Mouse (Mus musculus): ENCODE results near the gene Fancc.

Fancc gene

GRCm38 (mm10) chr13:63496646-63497582 is at the start of gene Fancc:
Fancc (minus strand) TSS chr13:63497278.
- no peak for DNase-seq (ENCODE audit: low spot score in 2 of 2)

GRCm38 (mm10) chr13:63545291-63545690 is 48.2 kb upstream of the Fancc start:
- no peak for DNase-seq (ENCODE audit: low spot score in 2 of 2)

DNA sequence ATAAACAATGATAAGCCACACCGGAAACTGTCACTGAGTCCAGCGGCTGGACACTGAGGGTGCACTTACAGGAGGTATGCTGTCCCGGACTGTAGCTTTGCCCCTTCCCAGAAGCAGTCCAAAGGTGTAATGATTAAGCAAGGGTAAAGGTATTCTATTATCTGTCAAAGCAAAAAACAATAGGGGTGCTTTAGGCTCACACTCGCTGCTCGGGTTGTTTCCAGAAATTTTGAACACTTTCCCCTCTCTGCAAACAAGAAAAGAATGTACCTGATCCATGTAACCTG is 47.8 kb upstream of the Fancc start:
- DNase-seq (ENCODE audit: low spot score in 2 of 2): no peak

DNA sequence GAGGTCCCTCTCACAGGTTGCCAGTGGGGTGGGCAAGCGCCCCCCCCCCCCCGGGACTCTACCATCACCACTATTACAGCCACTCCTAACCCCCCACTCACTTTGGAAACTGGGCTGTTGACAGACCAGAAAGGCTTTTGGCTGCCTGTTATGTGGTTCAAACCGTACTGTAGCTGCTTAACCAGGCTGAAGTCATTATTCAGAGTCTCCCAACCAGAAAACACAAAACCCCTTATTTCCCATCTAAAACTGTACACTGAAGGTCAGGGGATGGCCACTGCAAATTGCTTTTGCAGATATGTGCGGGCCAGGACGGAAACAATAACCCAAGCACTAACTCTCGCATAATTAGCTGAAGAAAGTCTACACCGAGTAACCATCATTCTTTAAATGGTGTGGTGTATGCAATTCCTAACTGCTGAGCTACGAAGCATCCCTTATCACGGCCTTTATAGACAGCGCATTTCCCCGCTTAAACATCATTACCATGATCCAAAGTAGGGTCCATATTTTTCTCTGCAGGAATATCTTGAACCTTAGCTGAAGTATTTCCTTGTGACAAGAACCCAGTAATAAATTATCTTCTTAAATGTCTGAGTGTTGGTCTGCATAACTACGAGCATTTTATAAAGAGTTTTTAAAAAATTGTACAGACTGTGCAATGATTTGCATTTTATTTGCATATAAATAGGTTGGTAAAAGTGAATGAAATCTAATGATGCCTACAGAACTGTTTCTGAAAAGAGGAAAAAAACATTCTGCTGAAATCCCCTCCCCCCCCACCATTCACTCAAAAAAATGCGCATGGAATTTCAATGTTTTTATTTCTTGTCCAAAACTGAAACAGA is 47.3 kb upstream of the Fancc start:
- DNase-seq (ENCODE audit: low spot score in 2 of 2): no peak

DNA sequence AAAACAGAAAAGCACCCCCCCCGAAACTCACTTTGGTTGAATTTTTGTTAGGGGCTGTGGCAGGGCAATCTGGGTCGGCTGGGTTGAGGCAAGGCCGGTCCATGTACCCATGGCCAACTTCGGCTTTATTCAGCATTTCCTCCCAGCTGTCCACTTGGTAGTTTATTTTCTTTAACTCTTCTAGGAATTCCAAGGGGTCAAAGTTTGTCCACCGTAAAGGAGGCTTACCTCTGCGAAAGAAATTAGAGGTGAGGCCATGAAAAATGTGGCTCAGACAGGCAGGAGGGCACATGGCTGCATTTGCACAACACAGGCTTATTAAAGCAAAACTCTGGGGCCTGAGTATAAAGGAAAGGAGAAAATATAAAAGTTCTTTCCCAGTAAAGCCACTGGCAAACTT is 46.4 kb upstream of the Fancc start:
- DNase-seq (ENCODE audit: low spot score in 2 of 2): no peak

- DNase-seq (ENCODE audit: low spot score in 2 of 2): no peak
Observed at GRCm38 (mm10) chr13:63542796-63543384, 45.8 kb upstream of the Fancc start.

DNA sequence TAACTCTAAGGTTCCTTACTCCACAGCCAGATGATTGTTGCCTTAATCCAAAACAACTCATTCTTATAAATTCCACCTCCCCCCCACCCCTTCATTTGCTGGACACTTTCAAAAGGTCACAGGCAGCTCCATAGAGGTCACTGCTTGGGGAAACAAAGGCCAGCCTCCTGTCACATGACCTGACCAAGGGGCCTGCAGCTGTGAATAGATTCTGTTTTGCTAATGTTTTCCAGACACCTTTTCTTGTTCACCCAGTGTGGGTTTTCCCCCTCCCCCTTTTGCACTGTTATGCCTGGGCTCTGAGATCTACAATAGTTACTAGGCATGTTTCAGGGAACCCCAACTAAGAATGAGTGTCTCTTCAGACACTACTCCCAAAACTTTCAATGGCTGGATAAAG is 44.4 kb upstream of the Fancc start:
- DNase-seq (ENCODE audit: low spot score in 2 of 2): no peak

- no peak for DNase-seq (ENCODE audit: low spot score in 2 of 2)
Observed at GRCm38 (mm10) chr13:63540584-63540983, 43.5 kb upstream of the Fancc start.

- DNase-seq (ENCODE audit: low spot score in 2 of 2): no peak
Observed at GRCm38 (mm10) chr13:63534981-63535380, 37.9 kb upstream of the Fancc start.

DNA sequence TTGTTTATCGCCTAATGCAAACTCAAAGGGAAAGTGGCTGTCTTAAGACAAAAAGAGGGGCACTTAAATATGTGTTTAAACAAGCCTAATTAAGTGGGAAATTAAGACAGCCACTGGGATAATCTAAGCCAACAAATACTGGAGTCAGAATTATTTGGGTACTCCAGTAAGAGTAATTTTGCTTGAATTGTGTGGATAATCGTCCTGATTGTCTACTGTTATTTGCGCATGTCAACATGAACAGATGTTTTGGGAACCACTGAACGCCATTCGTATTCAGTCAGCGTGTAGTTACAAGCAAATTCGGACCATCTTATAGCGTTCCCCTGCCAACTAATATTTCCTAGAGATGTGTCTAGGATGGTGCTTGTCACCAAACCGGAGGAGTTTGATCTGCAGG is 33.8 kb upstream of the Fancc start:
- no peak for DNase-seq (ENCODE audit: low spot score in 2 of 2)

DNA sequence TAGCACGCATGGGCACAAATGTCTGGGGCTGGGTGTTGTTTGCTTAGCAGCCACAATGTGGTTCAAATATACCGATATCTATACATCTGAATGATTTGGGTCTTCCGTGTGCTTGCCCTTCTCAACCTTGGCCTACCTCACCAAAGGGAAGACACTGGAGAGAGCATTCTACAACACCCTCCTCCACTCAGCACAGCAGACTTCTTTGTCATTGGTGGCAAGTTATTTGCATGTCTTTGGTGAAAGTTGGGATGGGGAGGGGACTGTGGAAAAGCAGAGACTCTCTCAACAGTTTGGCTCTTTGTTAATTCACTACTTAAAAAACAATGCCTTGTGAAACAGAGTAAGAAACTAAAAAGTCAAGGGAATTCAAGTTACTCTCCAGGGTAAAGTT is 33.3 kb upstream of the Fancc start:
- DNase-seq (ENCODE audit: low spot score in 2 of 2): no peak

DNA sequence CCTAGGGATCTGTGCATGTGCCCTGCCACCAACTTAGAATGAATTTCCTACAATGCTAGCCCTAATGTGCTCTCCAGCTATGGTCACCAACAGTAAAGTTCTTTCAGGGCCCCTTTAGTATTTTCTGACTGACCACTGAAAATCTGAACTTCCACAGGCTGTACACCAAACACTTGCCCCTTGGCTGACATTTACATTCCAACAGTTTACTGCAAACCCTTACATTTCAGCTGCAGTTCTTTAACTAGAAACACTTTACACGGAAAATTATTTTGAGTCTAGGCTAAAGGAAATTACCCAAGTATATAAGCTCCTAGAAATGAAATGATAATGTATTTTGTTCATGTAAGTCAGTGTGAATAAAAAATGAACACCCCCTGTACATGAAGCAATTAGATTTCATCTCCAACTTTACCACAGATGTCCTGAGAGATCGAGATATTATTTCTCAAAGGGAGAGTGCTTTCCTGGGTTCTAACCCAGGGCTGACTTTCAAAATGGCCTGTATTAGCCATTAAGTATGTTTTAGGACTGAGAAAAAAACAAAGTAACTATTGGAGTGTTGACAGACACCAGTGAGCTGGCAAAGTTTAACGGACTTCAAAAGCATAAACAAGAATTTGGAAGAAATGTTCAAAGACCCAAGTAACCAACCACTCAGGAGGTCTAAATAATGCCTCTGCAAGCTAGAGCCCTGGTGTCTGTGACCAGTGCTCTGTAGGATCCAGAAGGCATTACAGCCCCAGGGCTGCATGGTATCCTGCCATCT is 32.7 kb upstream of the Fancc start:
- no peak for DNase-seq (ENCODE audit: low spot score in 2 of 2)

GRCm38 (mm10) chr13:63528852-63529251 is 31.8 kb upstream of the Fancc start:
- no peak for DNase-seq (ENCODE audit: low spot score in 2 of 2)

DNA sequence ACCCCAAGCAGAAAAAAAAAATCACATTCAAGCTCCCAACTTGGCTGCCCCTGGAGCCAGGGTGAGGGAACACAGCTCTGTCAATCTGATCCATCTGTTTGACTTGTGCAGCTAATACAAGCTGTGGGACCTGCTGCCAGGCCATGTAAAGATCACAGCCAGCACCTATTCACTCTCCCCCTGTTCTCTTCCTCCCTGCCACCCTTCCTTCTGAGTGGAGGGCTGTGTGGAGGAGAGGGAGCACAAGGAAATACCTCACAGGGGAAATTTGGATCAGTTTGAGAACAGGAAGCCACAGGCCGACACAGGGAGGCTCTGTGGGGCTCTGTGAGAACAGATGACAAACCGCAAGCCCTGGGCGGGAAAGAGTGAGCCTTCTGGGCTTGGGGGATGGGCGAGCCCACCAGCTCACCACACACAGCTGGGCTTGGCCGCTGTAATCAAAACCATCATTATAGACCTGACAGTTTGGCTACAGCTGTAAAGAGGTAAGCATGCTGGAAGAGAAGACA is 31.1 kb upstream of the Fancc start:
- no peak for DNase-seq (ENCODE audit: low spot score in 2 of 2)

GRCm38 (mm10) chr13:63525571-63526197 is 28.6 kb upstream of the Fancc start:
- no peak for DNase-seq (ENCODE audit: low spot score in 2 of 2)

DNA sequence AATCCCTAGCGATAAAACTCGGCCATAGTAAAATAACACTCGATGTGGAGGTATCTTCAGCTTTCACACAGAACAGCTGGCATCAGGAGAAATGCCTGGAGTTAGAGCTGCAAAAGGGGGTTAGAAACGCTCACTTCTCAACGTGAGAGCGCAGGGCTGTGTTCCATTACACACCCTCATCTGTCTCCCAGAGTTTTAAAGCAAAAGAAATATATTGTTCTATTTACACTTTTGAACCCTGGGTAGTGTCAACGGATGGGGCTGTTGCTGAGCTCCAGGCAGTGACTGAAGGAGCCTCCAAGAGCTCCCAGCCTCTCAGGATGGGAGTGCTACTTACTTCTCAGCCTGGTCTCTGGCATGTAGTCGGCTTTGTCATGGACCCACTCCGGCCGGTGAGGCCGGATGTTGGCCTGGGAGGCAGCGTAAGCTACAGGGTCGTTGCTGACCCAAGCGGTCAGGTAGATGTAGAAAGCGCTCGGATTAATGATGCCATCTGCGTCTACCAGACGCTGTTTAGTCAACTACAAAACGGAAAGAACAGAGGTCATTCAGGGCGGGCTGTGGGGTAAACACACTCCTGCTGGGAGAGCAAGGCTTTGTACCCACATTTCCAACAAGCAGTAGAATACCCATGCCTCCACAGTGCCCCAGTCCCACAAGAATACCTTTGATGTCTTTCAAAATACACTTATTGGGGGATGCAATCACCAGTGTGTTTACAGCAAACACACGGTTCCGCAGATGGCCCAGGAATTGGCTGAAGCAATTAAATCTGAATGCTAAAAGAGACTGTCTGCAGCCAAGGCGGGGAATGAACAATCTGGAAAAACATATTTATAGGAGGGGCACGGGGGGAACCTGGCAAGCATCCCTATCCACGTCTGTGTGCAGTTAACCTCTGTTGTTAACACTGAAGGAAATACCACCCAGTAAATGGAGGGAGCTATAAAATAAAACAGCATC is 27.8 kb upstream of the Fancc start:
- DNase-seq (ENCODE audit: low spot score in 2 of 2): no peak

DNA sequence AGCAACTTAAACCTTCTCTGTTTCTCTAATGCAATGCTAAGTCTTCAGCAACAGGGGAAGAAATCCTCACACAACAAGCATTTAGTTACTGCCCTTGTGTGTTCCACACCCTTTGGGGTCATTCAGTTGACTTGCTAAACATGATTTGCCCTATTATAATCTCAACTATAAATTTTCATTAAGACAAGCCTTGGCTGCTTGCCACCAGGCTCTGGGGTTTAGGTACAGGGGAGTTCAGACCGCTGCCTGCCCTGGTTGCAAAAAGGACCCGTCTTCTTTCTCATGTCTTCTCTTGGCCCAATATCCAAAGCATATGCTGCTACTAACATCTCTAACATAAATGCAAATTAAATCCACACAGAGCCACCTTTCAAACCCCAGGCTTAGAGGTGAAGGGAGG is 27.0 kb upstream of the Fancc start:
- DNase-seq (ENCODE audit: low spot score in 2 of 2): no peak

DNA sequence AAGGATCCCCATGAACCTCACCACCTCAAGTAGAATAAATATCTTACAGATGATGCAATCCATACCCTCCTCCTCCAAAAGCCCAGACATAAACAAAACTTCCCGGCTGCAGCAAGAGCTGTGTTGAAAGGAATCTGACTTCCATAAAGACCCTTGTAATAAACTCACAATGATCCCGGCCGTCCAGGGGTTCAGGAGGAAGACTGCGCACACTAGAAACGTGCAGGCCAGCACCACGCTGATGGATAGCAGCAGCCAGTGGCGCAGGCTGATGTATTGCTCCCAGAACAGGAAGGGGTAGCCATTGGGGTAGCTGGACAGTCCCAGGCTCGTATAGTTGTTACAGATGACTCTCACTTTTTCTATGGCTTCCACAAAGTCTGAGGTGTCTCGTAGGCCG is 25.8 kb upstream of the Fancc start:
- DNase-seq (ENCODE audit: low spot score in 2 of 2): no peak

DNA sequence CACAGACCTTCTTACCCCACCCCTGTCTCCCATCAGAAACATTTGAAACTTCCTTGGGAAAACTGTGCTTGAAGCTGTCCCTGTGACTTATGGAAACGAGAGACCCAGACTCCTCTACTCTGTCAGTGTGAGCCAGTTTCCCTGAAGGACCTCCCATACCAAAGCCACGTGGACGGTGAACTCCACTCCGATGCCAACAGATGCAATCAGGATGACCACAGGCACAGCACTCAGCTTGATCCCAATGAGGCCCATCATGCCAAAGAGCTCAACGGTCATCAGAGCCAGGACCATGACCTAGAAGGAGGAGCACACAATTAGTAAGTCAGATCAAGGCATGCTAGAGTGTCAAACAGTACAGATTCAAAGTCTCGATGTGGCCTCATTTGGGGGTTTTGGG is 23.0 kb upstream of the Fancc start:
- DNase-seq (ENCODE audit: low spot score in 2 of 2): no peak

DNA sequence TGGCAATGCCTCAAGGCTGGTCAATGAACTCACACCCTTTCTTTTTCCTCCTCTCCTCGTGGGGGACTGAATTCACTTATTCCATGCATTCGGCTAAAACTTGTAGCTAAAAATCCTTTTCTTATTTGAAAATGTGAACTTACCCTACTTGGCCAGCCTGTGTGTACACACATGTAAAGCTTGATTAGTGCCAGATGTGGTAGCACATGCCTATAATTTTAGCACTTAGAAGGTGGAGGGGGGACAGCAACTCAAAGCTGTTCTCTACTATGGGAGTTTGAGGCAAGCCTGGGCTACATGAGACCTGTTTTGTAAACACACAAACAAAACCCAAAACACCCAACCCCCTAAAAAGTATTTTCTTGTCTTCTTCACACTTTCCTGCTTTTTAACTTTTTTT is 19.5 kb upstream of the Fancc start:
- no peak for DNase-seq (ENCODE audit: low spot score in 2 of 2)

All from urinary bladder, adult 18-20 months (tissue).